Mouse (Mus musculus) neural tube, embryonic 13.5 days (tissue): ENCODE measurements around the gene 1500015O10Rik. TPM values are rescaled to one million over a fixed set of nuclear protein-coding genes. Genes with fewer than 3 reads are reported as not detected.

Source experiments
- ATAC-seq: fragments of 200-750 bp; cut with Nextera tagmentation; 2 replicates; pipeline ENCODE4 v1.8.0; 2017; ENCODE audit warnings: low read depth, mild to moderate bottlenecking, moderate TSS enrichment, moderate library complexity
- H3K27ac ChIP-seq: fragments of 300-500 bp; sonication (generic); replicated peaks from 2 replicates; pipeline ENCODE4 v1.5.1; 2015; ENCODE audit warnings: moderate library complexity, mild to moderate bottlenecking, inconsistent platforms
- H3K27me3 ChIP-seq: fragments of 300-500 bp; sonication (generic); 2 replicates; pipeline ENCODE4 v1.6.1; 2015; ENCODE audit warnings: mild to moderate bottlenecking, inconsistent platforms
- H3K36me3 ChIP-seq: fragments of 300-500 bp; sonication (generic); 2 replicates; pipeline ENCODE4 v1.6.1; 2015; ENCODE audit warnings: mild to moderate bottlenecking, inconsistent platforms
- H3K4me1 ChIP-seq: fragments of 300-500 bp; sonication (generic); replicated peaks from 2 replicates; pipeline ENCODE4 v1.6.1; 2015; ENCODE audit warnings: inconsistent platforms
- H3K4me2 ChIP-seq: fragments of 300-500 bp; sonication (generic); 2 replicates; pipeline ENCODE4 v1.6.1; 2015; ENCODE audit warnings: inconsistent platforms, mild to moderate bottlenecking, moderate library complexity
- H3K4me3 ChIP-seq: fragments of 300-500 bp; sonication (generic); 2 replicates; pipeline ENCODE4 v1.5.1; 2015; ENCODE audit warnings: mild to moderate bottlenecking, inconsistent platforms
- H3K9ac ChIP-seq: fragments of 300-500 bp; sonication (generic); 2 replicates; pipeline ENCODE4 v1.6.1; 2015; ENCODE audit warnings: moderate library complexity, mild to moderate bottlenecking, inconsistent platforms
- H3K9me3 ChIP-seq: fragments of 300-500 bp; sonication (generic); 2 replicates; pipeline ENCODE4 v1.6.1; 2016; ENCODE audit warnings: inconsistent platforms
- WGBS: fragments of 180-500 bp; shearing (Covaris S2); methylation state at CpG from one replicate; pipeline ENCODE4 v1.1.7; 2015; 5-methylcytosine and 5-hydroxymethylcytosine counted together
- polyA plus RNA-seq: library from polyadenylated mRNA; unstranded; fragments of >200 nt; fragmentation: Nextera tagmentation; extraction: Ambion mirVana; gene quantifications from 2 replicates; pipeline ENCODE4 v1.2.1, GENCODE M21; 2015

The 1500015O10Rik gene
- polyA plus RNA-seq, 1 experiment from 2014 or later: 15.2 TPM

GRCm38 (mm10) chr1:43781195-43781594 lies 50.8 kb downstream of the 1500015O10Rik start:
- no peaks in the 10 kb centered on the region for H3K9me3 ChIP-seq
- no peak overlapping the region for H3K9ac ChIP-seq
- ATAC-seq: no peak
- no peak overlapping the region for H3K27ac ChIP-seq
- H3K4me2 ChIP-seq: no peak overlapping the region
- 81% methylated on average over 2 of the region's 2 CpGs for WGBS
- H3K27me3 ChIP-seq: no peaks in the 10 kb centered on the region
- no peaks in the 10 kb centered on the region for H3K4me1 ChIP-seq
- H3K36me3 ChIP-seq: peaks cover 32% of the 10 kb centered on the region
- no peak overlapping the region for H3K4me3 ChIP-seq

DNA sequence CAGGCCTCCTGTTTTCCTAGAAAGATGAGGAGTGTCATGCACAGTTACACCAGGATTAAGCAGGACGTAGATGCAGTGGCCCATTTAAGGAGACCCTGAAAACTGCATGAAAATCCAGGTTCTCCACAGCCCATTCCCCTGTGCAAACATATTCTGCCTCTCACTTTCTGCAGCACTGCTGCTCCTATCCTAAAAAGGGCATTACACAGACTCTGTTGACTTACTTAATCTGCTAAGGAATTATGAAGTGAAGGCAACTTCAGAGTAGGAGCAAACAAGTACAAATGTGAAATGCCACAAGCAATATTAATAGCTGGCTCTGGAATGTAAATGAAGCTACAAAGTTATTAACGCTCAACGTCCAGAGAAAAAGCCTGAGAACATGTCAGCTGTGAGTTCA lies 51.3 kb downstream of the 1500015O10Rik start:
- ATAC-seq: no peak
- 87% methylated on average over 3 of the region's 3 CpGs for WGBS
- no peak overlapping the region for H3K4me2 ChIP-seq
- peaks cover 33% of the 10 kb centered on the region for H3K36me3 ChIP-seq
- H3K9ac ChIP-seq: no peak overlapping the region
- no peak overlapping the region for H3K27ac ChIP-seq
- no peaks in the 10 kb centered on the region for H3K9me3 ChIP-seq
- H3K27me3 ChIP-seq: no peaks in the 10 kb centered on the region
- H3K4me1 ChIP-seq: no peaks in the 10 kb centered on the region
- no peak overlapping the region for H3K4me3 ChIP-seq

- Histone ChIP-seq H3K27ac (no peak overlapping the region), H3K4me2 (no peak overlapping the region), H3K4me1 (no peaks in the 10 kb centered on the region), H3K9me3 (no peaks in the 10 kb centered on the region), H3K9ac (no peak overlapping the region), H3K36me3 (peaks cover 30% of the 10 kb centered on the region), H3K27me3 (no peaks in the 10 kb centered on the region), H3K4me3 (no peak overlapping the region)
- ATAC-seq: no peak
- WGBS: 85% methylated on average over 3 of the region's 3 CpGs
Observed at GRCm38 (mm10) chr1:43782680-43783079, 52.3 kb downstream of the 1500015O10Rik start.

DNA sequence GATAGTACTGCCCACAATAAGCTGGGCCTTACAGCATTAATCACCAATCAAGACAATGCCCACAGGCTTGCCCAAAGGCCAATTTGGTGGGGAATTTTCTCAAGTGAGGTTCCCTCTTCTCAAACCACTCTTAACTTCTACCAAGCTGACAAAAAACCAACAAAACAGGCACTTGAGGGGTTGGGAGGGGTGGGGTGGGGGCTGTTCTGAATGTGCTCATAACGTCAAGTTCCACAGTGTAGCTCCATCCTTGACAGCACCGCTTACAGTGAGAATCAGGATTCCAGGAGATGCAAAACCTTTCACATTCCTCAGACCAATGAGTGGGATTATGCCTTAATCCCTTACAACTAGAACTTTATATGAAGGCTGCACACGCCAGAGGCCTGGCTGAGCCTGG lies 52.8 kb downstream of the 1500015O10Rik start:
- Histone ChIP-seq H3K4me3 (no peak overlapping the region), H3K4me2 (no peak overlapping the region), H3K27me3 (no peaks in the 10 kb centered on the region), H3K9me3 (no peaks in the 10 kb centered on the region), H3K9ac (no peak overlapping the region), H3K36me3 (peaks cover 30% of the 10 kb centered on the region), H3K27ac (no peak overlapping the region), H3K4me1 (no peaks in the 10 kb centered on the region)
- no peak for ATAC-seq
- WGBS: 94% methylated on average over 3 of the region's 3 CpGs

DNA sequence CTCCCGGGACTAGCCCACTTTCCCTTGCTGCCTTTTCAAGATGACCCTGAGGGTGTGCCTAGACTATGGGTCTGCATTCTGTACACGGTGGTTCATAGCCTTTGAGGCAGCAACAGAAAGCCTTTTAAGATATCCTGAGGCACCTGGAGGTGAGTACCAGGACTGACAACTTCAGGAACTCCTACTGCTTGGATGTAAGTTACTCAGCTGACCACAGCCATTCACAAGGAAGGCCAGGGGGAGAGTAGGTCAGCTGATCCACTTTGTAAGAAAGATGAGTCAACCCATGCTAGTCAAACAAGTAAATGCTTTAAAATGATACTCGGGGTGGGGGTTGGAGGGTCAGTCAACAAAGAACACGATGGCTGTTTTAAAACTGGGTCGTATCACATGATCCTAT lies 54.9 kb downstream of the 1500015O10Rik start:
- H3K27me3 ChIP-seq: no peaks in the 10 kb centered on the region
- H3K9me3 ChIP-seq: no peaks in the 10 kb centered on the region
- WGBS: 90% methylated on average over 5 of the region's 5 CpGs
- no peak for ATAC-seq
- peaks cover 19% of the 10 kb centered on the region for H3K36me3 ChIP-seq
- H3K4me3 ChIP-seq: no peak overlapping the region
- H3K9ac ChIP-seq: no peak overlapping the region
- H3K4me1 ChIP-seq: no peaks in the 10 kb centered on the region
- H3K27ac ChIP-seq: no peak overlapping the region
- H3K4me2 ChIP-seq: no peak overlapping the region

DNA sequence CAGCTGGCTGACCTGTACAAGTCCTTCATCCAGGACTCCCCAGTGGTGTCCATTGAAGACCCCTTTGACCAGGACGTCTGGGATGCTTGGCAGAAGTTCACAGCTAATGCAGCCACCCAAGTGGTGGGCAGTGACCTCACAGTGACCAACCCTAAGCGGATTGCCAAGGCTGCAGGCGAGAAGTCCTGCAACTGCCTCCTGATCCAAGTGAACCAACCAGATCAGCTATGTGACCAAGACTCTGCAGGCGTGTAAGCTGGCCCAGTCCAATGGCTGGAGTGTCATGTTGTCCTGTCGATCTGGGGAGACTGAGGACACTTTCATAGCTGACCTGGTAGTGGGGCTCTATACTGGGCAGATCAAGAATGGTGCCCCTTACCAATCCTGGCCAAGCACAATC lies 56.3 kb downstream of the 1500015O10Rik start:
- H3K4me1 ChIP-seq: no peaks in the 10 kb centered on the region
- no peak overlapping the region for H3K27ac ChIP-seq
- no peaks in the 10 kb centered on the region for H3K27me3 ChIP-seq
- peaks cover 15% of the 10 kb centered on the region for H3K36me3 ChIP-seq
- ATAC-seq: no peak
- H3K9me3 ChIP-seq: no peaks in the 10 kb centered on the region
- H3K9ac ChIP-seq: no peak overlapping the region
- 91% methylated on average over 5 of the region's 5 CpGs for WGBS
- no peak overlapping the region for H3K4me2 ChIP-seq
- H3K4me3 ChIP-seq: no peak overlapping the region

GRCm38 (mm10) chr1:43789765-43790164 lies 59.4 kb downstream of the 1500015O10Rik start:
- Histone ChIP-seq H3K36me3 (peaks cover 15% of the 10 kb centered on the region), H3K27me3 (no peaks in the 10 kb centered on the region), H3K4me3 (no peak overlapping the region), H3K4me2 (no peak overlapping the region), H3K4me1 (no peaks in the 10 kb centered on the region), H3K9me3 (no peaks in the 10 kb centered on the region), H3K9ac (no peak overlapping the region), H3K27ac (no peak overlapping the region)
- WGBS: 78% methylated on average over 2 of the region's 2 CpGs
- no peak for ATAC-seq

Other genes with a start within 250 kb of the 1500015O10Rik start
- gene Uxs1, start 97.2 kb downstream of the 1500015O10Rik start, polyA plus RNA-seq: 18.2 and 22.0 TPM in 2 replicates
- gene Tpp2, start 203.0 kb downstream of the 1500015O10Rik start, polyA plus RNA-seq: 69.2 and 70.2 TPM in 2 replicates